Mouse (Mus musculus): ENCODE measurements around the gene Fbln2. TPM values are rescaled to one million over a fixed set of nuclear protein-coding genes. Genes with fewer than 3 reads are reported as not detected.

The Fbln2 gene
- polyA plus RNA-seq, 1 experiment = 2.4 TPM

- no peaks in the 10 kb centered on the region for H3K36me3 ChIP-seq (ENCODE audit: control insufficient read depth, insufficient read depth, low read length)
- no peak overlapping the region for H3K27ac ChIP-seq (ENCODE audit: control insufficient read depth, insufficient read depth, low read depth, low read length)
- TF ChIP-seq CTCF (IDR thresholded peaks at IDR 0.05; ENCODE audit: control insufficient read depth, insufficient read depth, insufficient replicate concordance, low read depth, low read length) = peak; percentile 22; the same call in 1 of the 2 replicates
- no peak for TF ChIP-seq POLR2A (IDR thresholded peaks at IDR 0.05; ENCODE audit: control insufficient read depth, low read depth, low read length)
- H3K4me3 ChIP-seq (ENCODE audit: control insufficient read depth, low read depth, low read length) = no peak overlapping the region
- no peaks in the 10 kb centered on the region for H3K4me1 ChIP-seq (ENCODE audit: control insufficient read depth, insufficient read depth, low read length)
- H3K27me3 ChIP-seq (ENCODE audit: control insufficient read depth, insufficient read depth, low read length) = no peaks in the 10 kb centered on the region
Observed at GRCm38 (mm10) chr6:91173221-91173880, 38.9 kb upstream of the Fbln2 start.

- TF ChIP-seq CTCF (IDR thresholded peaks at IDR 0.05; ENCODE audit: control insufficient read depth, insufficient read depth, insufficient replicate concordance, low read depth, low read length) (no peak), POLR2A (IDR thresholded peaks at IDR 0.05; ENCODE audit: control insufficient read depth, low read depth, low read length) (no peak)
- Histone ChIP-seq H3K4me1 (ENCODE audit: control insufficient read depth, insufficient read depth, low read length) (no peaks in the 10 kb centered on the region), H3K27ac (ENCODE audit: control insufficient read depth, insufficient read depth, low read depth, low read length) (no peak overlapping the region), H3K4me3 (ENCODE audit: control insufficient read depth, low read depth, low read length) (no peak overlapping the region), H3K27me3 (ENCODE audit: control insufficient read depth, insufficient read depth, low read length) (no peaks in the 10 kb centered on the region), H3K36me3 (ENCODE audit: control insufficient read depth, insufficient read depth, low read length) (no peaks in the 10 kb centered on the region)
Observed at GRCm38 (mm10) chr6:91174211-91174610, 38.0 kb upstream of the Fbln2 start.

- Histone ChIP-seq H3K4me1 (ENCODE audit: control insufficient read depth, insufficient read depth, low read length) (no peaks in the 10 kb centered on the region), H3K27ac (ENCODE audit: control insufficient read depth, insufficient read depth, low read depth, low read length) (no peak overlapping the region), H3K27me3 (ENCODE audit: control insufficient read depth, insufficient read depth, low read length) (no peaks in the 10 kb centered on the region), H3K36me3 (ENCODE audit: control insufficient read depth, insufficient read depth, low read length) (no peaks in the 10 kb centered on the region), H3K4me3 (ENCODE audit: control insufficient read depth, low read depth, low read length) (no peak overlapping the region)
- TF ChIP-seq POLR2A (IDR thresholded peaks at IDR 0.05; ENCODE audit: control insufficient read depth, low read depth, low read length) (no peak), CTCF (IDR thresholded peaks at IDR 0.05; ENCODE audit: control insufficient read depth, insufficient read depth, insufficient replicate concordance, low read depth, low read length) (no peak)
Observed at GRCm38 (mm10) chr6:91180767-91181171, 31.5 kb upstream of the Fbln2 start.

- Histone ChIP-seq H3K27ac (ENCODE audit: control insufficient read depth, insufficient read depth, low read depth, low read length) (no peak overlapping the region), H3K4me1 (ENCODE audit: control insufficient read depth, insufficient read depth, low read length) (no peaks in the 10 kb centered on the region), H3K36me3 (ENCODE audit: control insufficient read depth, insufficient read depth, low read length) (no peaks in the 10 kb centered on the region), H3K4me3 (ENCODE audit: control insufficient read depth, low read depth, low read length) (no peak overlapping the region), H3K27me3 (ENCODE audit: control insufficient read depth, insufficient read depth, low read length) (no peaks in the 10 kb centered on the region)
- no peak for TF ChIP-seq CTCF (IDR thresholded peaks at IDR 0.05; ENCODE audit: control insufficient read depth, insufficient read depth, insufficient replicate concordance, low read depth, low read length)
- TF ChIP-seq POLR2A (IDR thresholded peaks at IDR 0.05; ENCODE audit: control insufficient read depth, low read depth, low read length) = no peak
Observed at GRCm38 (mm10) chr6:91181320-91181719, 30.9 kb upstream of the Fbln2 start.

- no peak overlapping the region for H3K4me3 ChIP-seq (ENCODE audit: control insufficient read depth, low read depth, low read length)
- no peaks in the 10 kb centered on the region for H3K4me1 ChIP-seq (ENCODE audit: control insufficient read depth, insufficient read depth, low read length)
- no peak overlapping the region for H3K27ac ChIP-seq (ENCODE audit: control insufficient read depth, insufficient read depth, low read depth, low read length)
- TF ChIP-seq POLR2A (IDR thresholded peaks at IDR 0.05; ENCODE audit: control insufficient read depth, low read depth, low read length) = no peak
- no peak for TF ChIP-seq CTCF (IDR thresholded peaks at IDR 0.05; ENCODE audit: control insufficient read depth, insufficient read depth, insufficient replicate concordance, low read depth, low read length)
- no peaks in the 10 kb centered on the region for H3K36me3 ChIP-seq (ENCODE audit: control insufficient read depth, insufficient read depth, low read length)
- H3K27me3 ChIP-seq (ENCODE audit: control insufficient read depth, insufficient read depth, low read length) = no peaks in the 10 kb centered on the region
Observed at GRCm38 (mm10) chr6:91182075-91182490, 30.2 kb upstream of the Fbln2 start.

- Histone ChIP-seq H3K36me3 (ENCODE audit: control insufficient read depth, insufficient read depth, low read length) (no peaks in the 10 kb centered on the region), H3K4me1 (ENCODE audit: control insufficient read depth, insufficient read depth, low read length) (no peaks in the 10 kb centered on the region), H3K4me3 (ENCODE audit: control insufficient read depth, low read depth, low read length) (no peak overlapping the region), H3K27me3 (ENCODE audit: control insufficient read depth, insufficient read depth, low read length) (no peaks in the 10 kb centered on the region), H3K27ac (ENCODE audit: control insufficient read depth, insufficient read depth, low read depth, low read length) (no peak overlapping the region)
- TF ChIP-seq POLR2A (IDR thresholded peaks at IDR 0.05; ENCODE audit: control insufficient read depth, low read depth, low read length) = no peak
- no peak for TF ChIP-seq CTCF (IDR thresholded peaks at IDR 0.05; ENCODE audit: control insufficient read depth, insufficient read depth, insufficient replicate concordance, low read depth, low read length)
Observed at GRCm38 (mm10) chr6:91183041-91183440, 29.2 kb upstream of the Fbln2 start.

GRCm38 (mm10) chr6:91183980-91184379 lies 28.3 kb upstream of the Fbln2 start:
- no peak overlapping the region for H3K27ac ChIP-seq (ENCODE audit: control insufficient read depth, insufficient read depth, low read depth, low read length)
- H3K27me3 ChIP-seq (ENCODE audit: control insufficient read depth, insufficient read depth, low read length) = no peaks in the 10 kb centered on the region
- H3K36me3 ChIP-seq (ENCODE audit: control insufficient read depth, insufficient read depth, low read length) = no peaks in the 10 kb centered on the region
- no peaks in the 10 kb centered on the region for H3K4me1 ChIP-seq (ENCODE audit: control insufficient read depth, insufficient read depth, low read length)
- TF ChIP-seq POLR2A (IDR thresholded peaks at IDR 0.05; ENCODE audit: control insufficient read depth, low read depth, low read length) = no peak
- TF ChIP-seq CTCF (IDR thresholded peaks at IDR 0.05; ENCODE audit: control insufficient read depth, insufficient read depth, insufficient replicate concordance, low read depth, low read length) = no peak
- H3K4me3 ChIP-seq (ENCODE audit: control insufficient read depth, low read depth, low read length) = no peak overlapping the region
